Mouse (Mus musculus) heart, postnatal 0 days (tissue): ENCODE results near the gene H2-M10.3. TPM values are rescaled to one million over a fixed set of nuclear protein-coding genes. Genes with fewer than 3 reads are reported as not detected.
"Not testable (repeated sequence)": the region's sequence is repeated elsewhere in the genome, so short reads cannot be mapped to it uniquely, and the experiment has no call there.

ENCODE experiments used
- ATAC-seq: fragments of 200-750 bp; cut with Nextera tagmentation; 2 replicates; pipeline ENCODE4 v1.8.0; 2017; ENCODE audit warnings: low read depth, moderate number of reproducible peaks, moderate library complexity; ENCODE audit not compliant: insufficient read depth
- DNase-seq: peaks from one replicate; pipeline ENCODE4 v3.0.0-alpha.2; 2016; ENCODE audit warnings: low spot score
- H3K27ac ChIP-seq: fragments of 300-500 bp; sonication (generic); 2 replicates; pipeline ENCODE4 v1.5.1; 2014; ENCODE audit warnings: low read depth, mild to moderate bottlenecking
- H3K27me3 ChIP-seq: fragments of 300-500 bp; sonication (generic); 2 replicates; pipeline ENCODE4 v1.6.1; 2014; ENCODE audit warnings: low read length, mixed read lengths; ENCODE audit not compliant: control insufficient read depth, insufficient read depth
- H3K36me3 ChIP-seq: fragments of 300-500 bp; sonication (generic); replicated peaks from 2 replicates; pipeline ENCODE4 v1.6.1; 2014; ENCODE audit warnings: low read length, mixed read lengths; ENCODE audit not compliant: control insufficient read depth, insufficient read depth
- H3K4me1 ChIP-seq: fragments of 300-500 bp; sonication (generic); 2 replicates; pipeline ENCODE4 v1.6.1; 2014; ENCODE audit warnings: antibody characterized with exemption; ENCODE audit not compliant: control insufficient read depth, insufficient read depth
- H3K4me2 ChIP-seq: fragments of 300-500 bp; sonication (generic); 2 replicates; pipeline ENCODE4 v1.6.1; 2014; ENCODE audit warnings: low read depth, mild to moderate bottlenecking, low read length, moderate library complexity
- H3K4me3 ChIP-seq: fragments of 300-500 bp; sonication (generic); 2 replicates; pipeline ENCODE4 v1.5.1; 2014; ENCODE audit warnings: low read depth, low read length
- H3K9ac ChIP-seq: fragments of 300-500 bp; sonication (generic); replicated peaks from 2 replicates; pipeline ENCODE4 v1.6.1; 2014; ENCODE audit warnings: low read depth, low read length, mixed read lengths
- H3K9me3 ChIP-seq: fragments of 300-500 bp; sonication (generic); replicated peaks from 2 replicates; pipeline ENCODE4 v1.6.1; 2016; ENCODE audit warnings: low read length; ENCODE audit not compliant: control insufficient read depth
- CTCF ChIP-seq: IDR thresholded peaks from 2 replicates; pipeline ENCODE4 v1.5.1; 2016; ENCODE audit warnings: antibody characterized with exemption, control low read depth, low read depth
- EP300 ChIP-seq: IDR thresholded peaks from 2 replicates; pipeline ENCODE4 v1.6.1; 2016; ENCODE audit warnings: antibody characterized with exemption, low read depth
- WGBS: fragments of 180-500 bp; shearing (Covaris S2); extraction: QIAGEN DNeasy Blood & Tissue Kit; methylation state at CpG from one replicate; pipeline ENCODE4 v1.1.7; 2014; 5-methylcytosine and 5-hydroxymethylcytosine counted together
- polyA plus RNA-seq: library from polyadenylated mRNA; unstranded; fragments of >200 nt; fragmentation: Nextera tagmentation; extraction: Ambion mirVana; gene quantifications from 2 replicates; pipeline ENCODE4 v1.2.1, GENCODE M21; 2015
- total RNA-seq: library from RNA; depleted of rRNA; stranded (reverse); fragments of >200 nt; gene quantifications from 2 replicates; pipeline ENCODE4 v1.2.3, GENCODE M21; 2014; ENCODE audit warnings: low replicate concordance; rRNA removed

The H2-M10.3 gene
- total RNA-seq (not detected in 2 replicates), polyA plus RNA-seq (not detected in 2 replicates)

GRCm38 (mm10) chr17:36368317-36368716 is at the start of gene H2-M10.3:
H2-M10.3 (minus strand) TSS chr17:36368417.
- H3K9ac ChIP-seq, H3K27me3 ChIP-seq, H3K4me2 ChIP-seq, H3K9me3 ChIP-seq, H3K4me1 ChIP-seq, DNase-seq, ATAC-seq, H3K27ac ChIP-seq, H3K36me3 ChIP-seq, H3K4me3 ChIP-seq: not testable (repeated sequence)
- WGBS, result 84% methylated on average over 2 of the region's 2 CpGs

- ATAC-seq (no peak), DNase-seq (no peak)
- H3K9me3 ChIP-seq, result no peaks in the 10 kb centered on the region
- H3K4me1 ChIP-seq, result no peaks in the 10 kb centered on the region
- 34% methylated on average over 2 of the region's 2 CpGs for WGBS
- H3K27me3 ChIP-seq, result no peaks in the 10 kb centered on the region
- H3K27ac ChIP-seq, result no peak overlapping the region
- H3K9ac ChIP-seq, result no peak overlapping the region
- no peaks in the 10 kb centered on the region for H3K36me3 ChIP-seq
- TF ChIP-seq EP300 (no peak), CTCF (no peak)
- no peak overlapping the region for H3K4me3 ChIP-seq
- no peak overlapping the region for H3K4me2 ChIP-seq
Observed at GRCm38 (mm10) chr17:36417416-36417815, 49.2 kb upstream of the H2-M10.3 start.

GRCm38 (mm10) chr17:36415407-36415806 is 47.2 kb upstream of the H2-M10.3 start:
- no peak overlapping the region for H3K4me3 ChIP-seq
- H3K36me3 ChIP-seq, result no peaks in the 10 kb centered on the region
- H3K9ac ChIP-seq, result no peak overlapping the region
- ATAC-seq (no peak), DNase-seq (no peak)
- H3K4me2 ChIP-seq, result no peak overlapping the region
- 27% methylated on average over 1 of the region's 1 CpGs for WGBS
- TF ChIP-seq CTCF, result no peak
- no peak for TF ChIP-seq EP300
- no peaks in the 10 kb centered on the region for H3K9me3 ChIP-seq
- H3K27me3 ChIP-seq, result no peaks in the 10 kb centered on the region
- no peaks in the 10 kb centered on the region for H3K4me1 ChIP-seq
- H3K27ac ChIP-seq, result no peak overlapping the region

DNA sequence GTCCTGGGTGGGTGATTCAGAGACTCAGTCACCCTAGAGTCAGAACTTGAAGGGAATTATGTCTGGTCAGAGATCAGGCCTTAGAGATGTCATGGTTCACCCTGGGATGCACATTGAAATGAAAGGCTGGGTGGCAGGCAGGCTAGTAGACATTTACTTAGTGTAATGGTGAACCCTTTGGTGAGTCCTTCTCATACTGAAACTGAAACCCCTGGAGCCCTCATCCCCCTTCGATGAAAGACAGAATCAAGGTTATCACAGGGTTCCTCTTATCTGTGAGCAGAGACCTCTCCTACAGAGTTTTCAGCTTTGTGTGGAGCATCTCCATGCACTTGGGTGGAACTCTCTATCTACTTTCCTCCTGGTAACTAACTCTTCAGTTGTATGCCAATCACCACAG is 46.1 kb upstream of the H2-M10.3 start:
- DNase-seq (no peak), ATAC-seq (no peak)
- no peaks in the 10 kb centered on the region for H3K9me3 ChIP-seq
- H3K27ac ChIP-seq, result no peak overlapping the region
- TF ChIP-seq CTCF (no peak), EP300 (no peak)
- H3K27me3 ChIP-seq, result no peaks in the 10 kb centered on the region
- no peak overlapping the region for H3K9ac ChIP-seq
- H3K36me3 ChIP-seq, result no peaks in the 10 kb centered on the region
- no peak overlapping the region for H3K4me3 ChIP-seq
- H3K4me1 ChIP-seq, result no peaks in the 10 kb centered on the region
- H3K4me2 ChIP-seq, result no peak overlapping the region
- WGBS, result 50% methylated on average over 1 of the region's 1 CpGs

DNA sequence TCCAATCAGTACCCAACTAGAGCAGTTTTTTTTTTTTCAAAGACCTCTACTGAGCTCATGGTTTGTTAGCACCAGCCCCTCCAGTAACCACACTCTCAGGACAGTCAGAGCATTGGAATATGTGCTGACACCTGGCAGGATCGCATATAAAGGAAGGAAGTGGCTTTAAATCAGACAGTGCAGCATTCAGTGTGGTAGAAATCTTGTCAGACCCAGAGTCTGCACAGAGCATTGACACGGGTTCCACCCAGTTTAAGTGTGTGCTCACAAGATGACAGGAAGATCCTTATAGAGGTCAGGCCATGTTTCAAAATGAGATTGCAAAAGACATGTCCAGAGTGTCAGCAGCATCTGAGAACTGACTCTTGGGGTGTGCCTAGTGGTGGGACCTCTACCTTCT is 21.7 kb upstream of the H2-M10.3 start:
- 54% methylated on average over 2 of the region's 2 CpGs for WGBS
- no peak overlapping the region for H3K27ac ChIP-seq
- H3K36me3 ChIP-seq, result no peaks in the 10 kb centered on the region
- H3K4me1 ChIP-seq, result no peaks in the 10 kb centered on the region
- no peak overlapping the region for H3K4me3 ChIP-seq
- H3K9ac ChIP-seq, result no peak overlapping the region
- no peak overlapping the region for H3K4me2 ChIP-seq
- H3K27me3 ChIP-seq, result no peaks in the 10 kb centered on the region
- no peak for TF ChIP-seq CTCF
- no peak for TF ChIP-seq EP300
- DNase-seq, result no peak
- no peaks in the 10 kb centered on the region for H3K9me3 ChIP-seq
- no peak for ATAC-seq

DNA sequence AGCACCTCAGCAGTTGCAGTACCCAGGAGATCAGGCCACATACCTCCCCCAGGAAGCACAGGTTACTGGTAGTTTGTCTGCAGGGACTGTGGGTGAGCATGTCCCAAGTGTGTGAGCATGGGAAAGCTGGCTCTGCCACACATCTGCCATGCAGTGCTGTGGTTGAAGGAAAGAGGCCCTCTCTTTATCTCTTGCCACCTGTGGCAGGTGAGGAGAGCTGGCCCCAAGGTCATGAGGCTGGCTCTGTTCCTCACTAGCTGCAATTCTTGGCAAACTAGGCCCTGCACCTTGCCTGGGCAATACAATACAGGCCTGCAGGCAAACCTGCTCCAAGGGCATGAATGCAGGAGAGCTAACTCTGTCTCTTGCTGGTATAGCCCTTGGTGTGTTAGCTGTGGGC is 5.8 kb downstream of the H2-M10.3 start:
- H3K27me3 ChIP-seq, H3K36me3 ChIP-seq, H3K4me3 ChIP-seq, H3K4me1 ChIP-seq, H3K27ac ChIP-seq, DNase-seq, H3K9me3 ChIP-seq, H3K9ac ChIP-seq, H3K4me2 ChIP-seq, ATAC-seq: not testable (repeated sequence)
